Mouse (Mus musculus) embryonic facial prominence, embryonic 13.5 days (tissue): ENCODE data around the gene Ece1. TPM values are rescaled to one million over a fixed set of nuclear protein-coding genes. Genes with fewer than 3 reads are reported as not detected.

Source experiments
- ATAC-seq: fragments of 200-750 bp; cut with Nextera tagmentation; 2 replicates; pipeline ENCODE4 v1.8.0; 2017; ENCODE audit warnings: low read depth; ENCODE audit not compliant: insufficient number of reproducible peaks, insufficient read depth, low FRiP score, low TSS enrichment
- H3K27ac ChIP-seq: fragments of 300-500 bp; sonication (generic); 2 replicates; pipeline ENCODE4 v1.5.1; 2015; ENCODE audit warnings: moderate library complexity, mild to moderate bottlenecking, inconsistent platforms
- H3K27me3 ChIP-seq: fragments of 300-500 bp; sonication (generic); 2 replicates; pipeline ENCODE4 v1.6.1; 2015; ENCODE audit warnings: mild to moderate bottlenecking, inconsistent platforms
- H3K36me3 ChIP-seq: fragments of 300-500 bp; sonication (generic); 2 replicates; pipeline ENCODE4 v1.6.1; 2015; ENCODE audit warnings: mild to moderate bottlenecking, inconsistent platforms
- H3K4me1 ChIP-seq: fragments of 300-500 bp; sonication (generic); 2 replicates; pipeline ENCODE4 v1.6.1; 2015; ENCODE audit warnings: inconsistent platforms
- H3K4me2 ChIP-seq: fragments of 300-500 bp; sonication (generic); 2 replicates; pipeline ENCODE4 v1.6.1; 2015; ENCODE audit warnings: moderate library complexity, mild to moderate bottlenecking, inconsistent platforms
- H3K4me3 ChIP-seq: fragments of 300-500 bp; sonication (generic); 2 replicates; pipeline ENCODE4 v1.5.1; 2015; ENCODE audit warnings: mild to moderate bottlenecking, inconsistent platforms
- H3K9ac ChIP-seq: fragments of 300-500 bp; sonication (generic); 2 replicates; pipeline ENCODE4 v1.6.1; 2015; ENCODE audit warnings: mild to moderate bottlenecking, inconsistent platforms
- H3K9me3 ChIP-seq: fragments of 300-500 bp; sonication (generic); 2 replicates; pipeline ENCODE4 v1.6.1; 2016; ENCODE audit warnings: inconsistent platforms
- WGBS: fragments of 180-500 bp; shearing (Covaris S2); methylation state at CpG from one replicate; pipeline ENCODE4 v1.1.7; 2015; ENCODE audit warnings: mixed read lengths; 5-methylcytosine and 5-hydroxymethylcytosine counted together
- polyA plus RNA-seq: library from polyadenylated mRNA; unstranded; fragments of >200 nt; fragmentation: Nextera tagmentation; extraction: Ambion mirVana; gene quantifications from 2 replicates; pipeline ENCODE4 v1.2.1, GENCODE M21; 2015

Ece1 gene
- polyA plus RNA-seq, 1 experiment from 2014 or later: 49.9 TPM

DNA sequence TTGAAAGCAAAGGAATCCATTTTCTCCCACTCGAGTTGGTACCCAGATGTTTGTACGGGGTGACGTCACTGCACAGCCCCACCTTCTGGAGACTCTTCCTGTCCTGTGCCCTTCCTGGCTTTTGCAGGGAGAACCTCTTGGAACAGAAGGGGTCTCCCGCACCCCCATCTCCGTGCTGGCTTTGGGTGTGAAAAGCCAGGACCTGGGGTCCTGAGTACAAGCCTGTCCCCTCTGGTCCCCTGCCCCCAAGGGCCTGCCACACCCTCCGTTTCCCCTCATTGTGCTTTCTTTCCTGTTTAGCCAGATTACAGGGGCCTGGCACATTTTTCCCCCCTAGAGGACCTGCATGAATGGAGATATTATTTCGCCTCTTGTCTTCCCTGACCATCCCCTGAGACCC lies 58.0 kb downstream of the Ece1 start:
- Histone ChIP-seq H3K27me3 (no peaks in the 10 kb centered on the region), H3K27ac (peak overlapping the region; percentile 89), H3K4me3 (no peak overlapping the region), H3K4me2 (peak overlapping the region; percentile 21), H3K9me3 (no peaks in the 10 kb centered on the region), H3K36me3 (peaks cover 48% of the 10 kb centered on the region), H3K4me1 (peaks cover 51% of the 10 kb centered on the region), H3K9ac (peak overlapping the region; percentile 41)
- no peak for ATAC-seq
- WGBS: 18% methylated on average over 7 of the region's 7 CpGs

DNA sequence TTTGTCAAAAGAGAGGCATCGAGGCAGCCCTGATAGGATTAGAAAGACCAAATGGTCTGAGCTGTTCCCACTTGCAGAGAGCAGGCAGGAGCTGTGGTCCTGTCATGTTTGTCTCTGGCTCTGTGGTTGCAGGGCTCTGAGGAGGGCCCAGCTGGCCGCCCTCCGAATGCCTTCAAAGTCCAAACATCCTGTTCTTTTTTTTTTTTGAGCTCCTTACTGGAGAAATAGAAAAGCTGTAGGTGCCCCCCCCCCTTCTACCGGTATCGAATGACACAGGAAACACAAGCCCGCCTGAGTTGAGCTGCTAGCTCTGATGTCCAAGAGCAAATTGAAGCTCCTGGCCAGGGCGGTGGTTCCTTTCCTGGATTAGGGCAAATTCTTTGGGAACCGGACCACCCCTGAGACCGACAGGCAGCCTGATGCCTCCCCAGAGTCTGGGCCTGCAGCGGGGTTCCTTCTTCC lies 58.5 kb downstream of the Ece1 start:
- Histone ChIP-seq H3K27me3 (no peaks in the 10 kb centered on the region), H3K4me1 (peaks cover 50% of the 10 kb centered on the region), H3K9me3 (no peaks in the 10 kb centered on the region), H3K4me2 (peak overlapping the region; percentile 21; the same call in 1 of the 2 replicates), H3K36me3 (peaks cover 48% of the 10 kb centered on the region), H3K9ac (peak overlapping the region; percentile 41), H3K27ac (peak overlapping the region; percentile 89), H3K4me3 (0 out of 2 replicates have a peak overlapping the region, but pooled peaks have one; percentile 1)
- 4% methylated on average over 10 of the region's 10 CpGs for WGBS
- ATAC-seq: no peak

DNA sequence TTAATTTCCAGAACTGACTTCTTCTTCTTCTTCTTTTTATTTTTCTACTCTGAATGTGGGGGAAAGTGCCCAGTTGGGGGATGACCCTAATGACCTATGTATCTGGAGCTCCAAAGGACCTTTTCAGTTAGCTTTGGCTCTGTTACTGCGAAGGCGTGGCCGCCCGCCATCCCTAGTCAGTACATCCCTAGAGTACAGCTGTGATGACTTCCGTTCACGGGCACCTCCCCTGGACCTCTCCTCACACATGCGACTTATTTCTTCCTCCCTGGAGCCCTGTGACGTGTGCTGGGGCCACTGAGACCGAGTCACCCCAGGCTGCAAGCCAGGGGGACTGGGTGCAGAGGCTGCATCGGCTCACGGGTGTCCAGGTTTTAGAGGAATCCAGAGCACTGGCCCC lies 59.5 kb downstream of the Ece1 start:
- Histone ChIP-seq H3K9me3 (no peaks in the 10 kb centered on the region), H3K27ac (peak overlapping the region; percentile 89; the same call in 1 of the 2 replicates), H3K36me3 (peaks cover 56% of the 10 kb centered on the region), H3K4me3 (0 out of 2 replicates have a peak overlapping the region, but pooled peaks have one; percentile 1), H3K27me3 (no peaks in the 10 kb centered on the region), H3K9ac (no peak overlapping the region), H3K4me2 (no peak overlapping the region), H3K4me1 (peaks cover 52% of the 10 kb centered on the region)
- ATAC-seq: no peak
- WGBS: 78% methylated on average over 11 of the region's 11 CpGs

DNA sequence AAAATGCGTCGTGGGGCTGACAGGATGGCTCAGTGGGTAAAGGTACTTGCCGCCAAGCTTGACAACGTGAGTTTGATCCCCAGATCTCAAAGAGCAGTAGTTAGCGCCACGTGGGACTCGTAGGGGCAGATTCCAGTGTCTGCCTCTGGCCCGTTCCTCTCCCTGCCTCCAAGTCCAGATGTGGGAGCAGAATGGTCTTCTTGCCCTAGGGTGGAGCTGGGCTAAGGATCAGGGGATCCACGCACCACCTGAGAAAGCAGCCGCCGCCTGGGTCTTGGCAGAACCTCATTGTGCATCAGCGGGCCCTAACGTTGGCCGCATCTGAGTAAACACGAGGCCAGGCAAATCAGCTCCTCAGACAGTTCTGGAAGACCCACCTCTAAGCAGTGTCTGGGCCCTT lies 61.0 kb downstream of the Ece1 start:
- WGBS: 84% methylated on average over 15 of the region's 15 CpGs
- Histone ChIP-seq H3K36me3 (peaks cover 69% of the 10 kb centered on the region), H3K27ac (no peak overlapping the region), H3K9ac (no peak overlapping the region), H3K4me1 (peaks cover 45% of the 10 kb centered on the region), H3K4me3 (no peak overlapping the region), H3K27me3 (no peaks in the 10 kb centered on the region), H3K4me2 (no peak overlapping the region), H3K9me3 (no peaks in the 10 kb centered on the region)
- no peak for ATAC-seq

DNA sequence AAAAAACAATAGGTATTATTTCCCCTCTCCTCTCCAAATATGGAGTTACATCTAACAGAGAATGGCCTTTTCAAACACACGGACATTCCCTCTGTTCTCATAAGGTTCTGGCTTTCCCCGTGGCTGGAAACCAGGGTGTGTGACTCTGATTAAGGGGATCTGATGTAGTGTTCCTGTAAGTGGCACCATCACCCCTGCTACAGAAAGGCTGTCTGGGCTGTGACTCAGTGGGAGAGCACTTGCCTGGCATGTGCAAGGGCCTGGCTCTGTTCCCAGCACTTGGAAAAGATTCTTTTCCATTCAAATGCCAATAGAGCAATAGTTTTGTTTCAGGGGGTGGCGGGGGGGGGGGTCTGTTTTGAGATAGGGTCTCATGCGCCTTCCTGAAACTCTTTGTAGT lies 63.1 kb downstream of the Ece1 start:
- Histone ChIP-seq H3K27ac (peak overlapping the region; percentile 55), H3K4me3 (no peak overlapping the region), H3K9me3 (no peaks in the 10 kb centered on the region), H3K9ac (no peak overlapping the region), H3K27me3 (no peaks in the 10 kb centered on the region), H3K4me2 (no peak overlapping the region), H3K4me1 (peaks cover 43% of the 10 kb centered on the region), H3K36me3 (peaks cover 74% of the 10 kb centered on the region)
- ATAC-seq: no peak
- WGBS: 65% methylated on average over 4 of the region's 4 CpGs

DNA sequence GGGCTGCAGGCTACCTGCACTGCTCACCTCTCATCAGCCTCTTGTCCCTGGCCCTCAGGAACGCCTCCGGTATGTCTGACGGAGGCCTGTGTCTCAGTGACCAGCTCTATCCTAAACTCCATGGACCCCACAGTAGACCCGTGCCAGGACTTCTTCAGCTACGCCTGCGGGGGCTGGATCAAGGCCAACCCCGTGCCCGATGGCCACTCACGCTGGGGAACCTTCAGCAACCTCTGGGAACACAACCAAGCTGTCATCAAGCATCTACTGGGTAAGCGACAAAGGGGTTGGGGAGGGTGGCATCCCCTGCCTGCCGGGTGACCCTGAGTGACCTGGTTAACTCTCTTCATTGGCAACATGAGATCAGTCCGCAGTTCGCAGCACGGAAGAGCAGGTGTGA lies 64.1 kb downstream of the Ece1 start:
- WGBS: 89% methylated on average over 14 of the region's 14 CpGs
- peaks cover 70% of the 10 kb centered on the region for H3K36me3 ChIP-seq
- peaks cover 43% of the 10 kb centered on the region for H3K4me1 ChIP-seq
- H3K9ac ChIP-seq: no peak overlapping the region
- no peak overlapping the region for H3K4me2 ChIP-seq
- H3K9me3 ChIP-seq: no peaks in the 10 kb centered on the region
- H3K27me3 ChIP-seq: no peaks in the 10 kb centered on the region
- no peak overlapping the region for H3K27ac ChIP-seq
- no peak overlapping the region for H3K4me3 ChIP-seq
- no peak for ATAC-seq

DNA sequence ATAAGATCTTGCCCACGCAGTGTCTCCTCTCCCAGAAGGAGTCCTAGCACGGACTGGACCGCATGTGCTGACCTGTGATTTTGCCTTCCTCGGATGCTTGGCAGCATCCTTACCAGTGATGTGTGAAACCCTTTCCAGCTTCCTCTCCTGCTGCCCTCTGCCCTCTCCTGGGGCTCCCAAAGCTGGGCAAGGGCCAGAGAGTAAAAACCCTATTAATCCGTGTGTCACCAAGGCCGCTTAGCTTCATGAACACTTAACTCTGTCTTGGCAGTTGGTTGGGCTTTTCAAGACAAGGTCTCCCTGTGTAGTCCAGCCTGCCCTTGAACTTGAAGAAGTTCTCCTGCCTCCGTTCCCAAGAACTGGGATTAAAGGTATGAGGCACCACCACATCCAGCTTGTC lies 65.1 kb downstream of the Ece1 start:
- no peak for ATAC-seq
- 83% methylated on average over 7 of the region's 7 CpGs for WGBS
- H3K27ac ChIP-seq: no peak overlapping the region
- H3K36me3 ChIP-seq: peaks cover 63% of the 10 kb centered on the region
- H3K4me3 ChIP-seq: no peak overlapping the region
- no peak overlapping the region for H3K9ac ChIP-seq
- peaks cover 51% of the 10 kb centered on the region for H3K4me1 ChIP-seq
- no peaks in the 10 kb centered on the region for H3K9me3 ChIP-seq
- no peak overlapping the region for H3K4me2 ChIP-seq
- H3K27me3 ChIP-seq: no peaks in the 10 kb centered on the region

DNA sequence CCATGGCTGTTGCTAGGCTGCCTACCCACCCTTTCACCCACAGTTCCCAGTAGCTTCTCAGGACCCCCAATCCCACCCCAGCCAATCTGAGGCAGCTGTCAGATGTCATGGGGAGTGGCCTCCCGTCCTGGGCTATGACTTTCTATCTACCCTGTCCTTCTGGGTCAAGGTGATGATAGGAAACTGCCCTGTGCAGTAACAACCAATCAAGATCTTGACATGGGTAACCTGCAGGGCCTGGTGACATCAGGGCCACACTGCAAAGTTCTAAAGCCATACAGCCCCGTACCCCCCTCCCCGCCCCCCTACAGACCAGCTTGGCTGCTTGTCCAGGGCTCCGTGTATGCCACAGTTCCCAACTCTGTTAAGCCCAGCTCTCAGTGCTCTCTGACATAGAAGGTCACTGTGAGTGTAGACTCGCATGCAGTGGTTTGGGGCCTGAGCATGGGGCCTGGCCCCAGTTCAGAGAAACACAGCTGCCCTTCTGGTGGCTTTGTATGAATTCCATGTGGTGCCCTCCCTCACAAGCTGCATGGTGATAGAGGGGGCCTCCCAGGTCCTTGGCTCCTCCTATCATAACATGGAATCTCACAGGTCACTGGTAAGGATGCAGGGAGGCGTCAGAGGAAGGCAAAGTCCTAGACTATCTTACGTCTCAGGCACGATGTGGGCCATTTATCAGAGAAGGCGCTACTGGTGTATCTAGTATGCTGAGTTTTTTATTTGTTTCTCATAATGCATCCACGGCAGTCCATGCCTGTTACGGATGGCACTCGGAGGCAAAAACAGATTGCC lies 65.9 kb downstream of the Ece1 start:
- H3K27ac ChIP-seq: peak overlapping the region; percentile 44
- H3K36me3 ChIP-seq: peaks cover 61% of the 10 kb centered on the region
- H3K4me3 ChIP-seq: no peak overlapping the region
- no peak overlapping the region for H3K4me2 ChIP-seq
- no peak for ATAC-seq
- WGBS: 85% methylated on average over 12 of the region's 12 CpGs
- no peaks in the 10 kb centered on the region for H3K9me3 ChIP-seq
- H3K9ac ChIP-seq: no peak overlapping the region
- H3K27me3 ChIP-seq: no peaks in the 10 kb centered on the region
- peaks cover 59% of the 10 kb centered on the region for H3K4me1 ChIP-seq

DNA sequence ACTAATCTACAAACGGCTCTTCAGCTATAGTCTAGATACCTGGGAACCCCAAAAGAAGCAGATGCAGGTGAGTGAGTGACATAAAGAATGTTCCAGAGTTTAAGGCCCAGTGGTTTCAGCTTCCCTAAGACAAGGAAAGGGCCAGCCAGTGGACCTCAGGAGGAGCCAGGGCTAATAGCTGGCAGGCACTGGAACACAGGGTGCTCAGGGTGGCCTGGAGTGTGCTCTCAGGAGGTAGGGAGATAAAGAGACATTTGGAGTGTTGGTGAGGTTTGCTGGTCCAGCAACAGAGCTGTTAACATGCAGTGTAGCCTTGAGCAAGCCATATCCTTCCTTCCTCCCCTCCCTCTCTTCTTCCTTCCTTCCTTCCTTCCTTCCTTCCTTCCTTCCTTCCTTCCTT lies 66.8 kb downstream of the Ece1 start:
- peak overlapping the region; percentile 95 for H3K27ac ChIP-seq
- H3K9me3 ChIP-seq: no peaks in the 10 kb centered on the region
- WGBS: 84% methylated on average over 1 of the region's 1 CpGs
- no peak overlapping the region for H3K4me2 ChIP-seq
- H3K4me1 ChIP-seq: peaks cover 63% of the 10 kb centered on the region
- peaks cover 56% of the 10 kb centered on the region for H3K36me3 ChIP-seq
- H3K9ac ChIP-seq: no peak overlapping the region
- ATAC-seq: no peak
- no peak overlapping the region for H3K4me3 ChIP-seq
- no peaks in the 10 kb centered on the region for H3K27me3 ChIP-seq

DNA sequence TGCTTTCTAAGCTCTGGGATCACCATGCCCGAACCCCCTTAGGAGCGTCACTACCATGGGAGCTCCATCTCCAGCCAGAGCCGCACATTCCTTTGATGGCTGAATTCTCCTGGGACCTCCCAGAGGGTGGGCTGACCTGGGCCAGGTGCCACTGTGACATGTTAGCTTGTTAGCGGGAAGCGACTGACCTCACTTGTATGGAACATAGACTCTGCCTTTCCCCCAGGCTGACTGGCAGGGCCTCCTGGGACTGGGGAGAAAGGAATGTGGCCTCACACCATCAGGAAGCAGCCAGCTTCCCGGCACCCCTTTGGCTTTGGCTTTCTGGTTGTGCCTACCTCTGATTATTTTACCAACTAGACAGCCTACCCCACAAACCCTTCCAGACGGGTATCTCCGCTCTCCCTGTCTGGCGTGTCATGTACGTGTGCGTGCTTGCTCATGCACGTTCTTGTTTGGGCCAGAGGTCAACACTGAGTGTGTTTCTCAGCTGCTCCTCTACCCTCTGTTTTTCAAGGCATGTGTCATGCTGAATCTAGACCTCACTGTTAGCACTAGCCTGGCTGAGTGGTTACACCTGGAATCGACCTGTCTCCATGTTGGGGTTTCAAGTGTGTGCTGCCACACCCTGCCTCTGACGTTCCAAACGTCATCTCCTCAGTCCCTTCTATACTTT lies 67.4 kb downstream of the Ece1 start:
- Histone ChIP-seq H3K36me3 (peaks cover 56% of the 10 kb centered on the region), H3K9ac (no peak overlapping the region), H3K4me2 (no peak overlapping the region), H3K4me1 (peaks cover 63% of the 10 kb centered on the region), H3K27me3 (no peaks in the 10 kb centered on the region), H3K9me3 (0 out of 2 replicates have a peak, but pooled peaks cover 3% of the 10 kb centered on the region), H3K4me3 (no peak overlapping the region), H3K27ac (peak overlapping the region; percentile 95)
- WGBS: 64% methylated on average over 15 of the region's 15 CpGs
- ATAC-seq: no peak

DNA sequence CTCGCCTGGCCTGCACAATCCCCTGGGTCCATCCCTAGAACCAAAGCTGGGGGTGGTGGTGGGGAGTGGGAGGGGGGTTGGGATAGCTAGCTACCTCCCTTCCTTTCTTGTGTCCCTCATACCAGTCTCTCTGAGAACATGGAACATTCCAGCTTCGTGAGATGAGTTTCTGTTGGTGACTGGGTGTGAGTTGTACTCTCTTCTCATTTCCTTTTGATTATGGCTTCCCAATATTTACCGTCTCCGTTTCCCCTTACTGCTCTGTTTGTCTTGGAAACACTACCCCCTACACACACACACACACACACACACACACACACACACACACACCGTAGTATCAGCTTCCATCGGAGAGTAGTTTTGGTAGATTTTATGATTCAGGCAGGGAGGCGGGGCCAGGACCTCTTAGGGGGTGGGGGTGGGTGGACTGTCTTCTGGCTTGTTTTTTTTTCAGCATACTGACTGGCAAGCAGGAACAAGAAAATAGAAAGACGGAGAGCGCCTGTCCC lies 68.5 kb downstream of the Ece1 start:
- Histone ChIP-seq H3K4me3 (no peak overlapping the region), H3K27ac (peak overlapping the region; percentile 95), H3K27me3 (no peaks in the 10 kb centered on the region), H3K4me2 (peak overlapping the region; percentile 37), H3K9me3 (0 out of 2 replicates have a peak, but pooled peaks cover 5% of the 10 kb centered on the region), H3K4me1 (peaks cover 57% of the 10 kb centered on the region), H3K9ac (no peak overlapping the region), H3K36me3 (peaks cover 65% of the 10 kb centered on the region)
- 11% methylated on average over 9 of the region's 9 CpGs for WGBS
- 0 out of 2 replicates have a peak, but pooled peaks have one; percentile 13 for ATAC-seq
